Mouse (Mus musculus) lung, adult 2 months (tissue): ENCODE results near the gene Hcrt.

Experiments used
- CTCF ChIP-seq: fragments of 200-500 bp; IDR thresholded peaks from 2 replicates; pipeline ENCODE4 v1.5.1; 2011; ENCODE audit warnings: mild to moderate bottlenecking, low read length, control low read depth; ENCODE audit not compliant: insufficient read depth
- POLR2A ChIP-seq: fragments of 200-500 bp; IDR thresholded peaks from 2 replicates; pipeline ENCODE4 v1.6.1; 2011; ENCODE audit warnings: low read depth, mild to moderate bottlenecking, control low read depth, low read length, borderline replicate concordance; ENCODE audit errors: extremely low read depth

DNA sequence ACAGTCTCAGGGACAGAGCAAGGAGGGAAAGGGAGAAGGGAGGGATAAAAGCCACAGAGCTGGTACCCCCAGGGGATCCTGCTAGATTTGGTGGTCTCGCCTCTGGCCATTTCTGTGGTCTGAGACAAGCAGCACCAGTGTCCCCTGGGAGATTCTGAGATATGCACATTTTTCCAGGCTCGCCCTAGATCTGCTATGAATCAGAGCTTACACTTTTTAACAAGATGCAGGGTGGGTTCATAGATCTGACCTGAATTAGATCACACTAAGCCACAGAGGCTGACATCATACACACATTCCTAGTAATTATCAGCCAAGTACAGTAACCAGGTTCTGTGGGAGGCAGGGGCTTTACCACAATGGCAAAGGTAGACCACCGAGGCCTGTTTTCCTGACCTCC, 27.0 kb upstream of the Hcrt start:
- no peak for TF ChIP-seq CTCF
- no peak for TF ChIP-seq POLR2A
